Mouse (Mus musculus): ENCODE measurements around the gene Zfp61. TPM values are rescaled to one million over a fixed set of nuclear protein-coding genes. Genes with fewer than 3 reads are reported as not detected.
"Not testable (repeated sequence)": the region's sequence is repeated elsewhere in the genome, so short reads cannot be mapped to it uniquely, and the experiment has no call there.

Gene Zfp61
- total RNA-seq, 2 experiments from 2014 or later, result 0.77 to 1.2 TPM

DNA sequence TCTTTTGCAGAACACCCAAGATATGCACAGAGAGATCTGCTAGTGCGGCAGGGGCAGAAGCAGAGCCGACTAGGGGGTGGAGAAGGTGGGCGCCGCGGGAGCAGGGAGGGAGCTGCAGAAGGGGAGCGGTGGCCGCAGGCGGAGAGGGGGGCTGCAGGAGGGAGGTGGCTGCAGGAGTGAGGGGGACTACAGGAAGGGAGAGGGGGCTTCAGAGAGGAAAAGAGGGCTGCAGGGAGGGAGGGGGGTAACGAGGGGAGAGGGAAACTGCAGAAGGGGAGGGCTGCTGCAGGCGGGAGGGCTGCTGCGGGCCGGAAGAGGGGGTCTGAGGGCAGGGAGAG is 2.4 kb downstream of the Zfp61 start:
- ATAC-seq (replicated peaks; ENCODE audit: low FRiP score, poor library complexity, severe bottlenecking), result no peak

GRCm38 (mm10) chr7:24297361-24298095 is 3.5 kb downstream of the Zfp61 start:
- ATAC-seq (replicated peaks; ENCODE audit: low FRiP score, poor library complexity, severe bottlenecking), result no peak

GRCm38 (mm10) chr7:24296386-24296785 is 4.6 kb downstream of the Zfp61 start:
- ATAC-seq (replicated peaks; ENCODE audit: low FRiP score, poor library complexity, severe bottlenecking), result no peak

- no peak for ATAC-seq (replicated peaks; ENCODE audit: low FRiP score, poor library complexity, severe bottlenecking)
Observed at GRCm38 (mm10) chr7:24295376-24295775, 5.7 kb downstream of the Zfp61 start.

DNA sequence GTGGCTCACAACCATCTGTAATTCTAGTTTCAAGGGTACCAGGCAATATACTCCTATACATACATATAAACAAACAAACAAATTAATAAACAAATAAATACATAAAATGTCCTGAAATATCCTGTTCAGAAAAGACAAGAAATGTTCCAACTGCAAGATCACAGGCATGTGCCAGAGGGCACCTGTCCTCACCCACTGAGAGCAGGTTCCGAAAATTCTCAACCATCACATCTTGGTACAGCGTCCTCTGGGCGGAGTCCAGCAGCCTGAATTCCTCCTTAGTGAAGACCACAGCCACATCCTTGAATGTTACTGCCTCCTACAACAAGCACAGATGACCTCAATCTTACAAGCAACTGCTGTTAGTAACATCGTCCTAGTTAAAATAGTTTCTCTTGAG is 6.3 kb downstream of the Zfp61 start:
- no peak for ATAC-seq (replicated peaks; ENCODE audit: low FRiP score, poor library complexity, severe bottlenecking)

GRCm38 (mm10) chr7:24293061-24293851 is 7.8 kb downstream of the Zfp61 start:
- ATAC-seq (replicated peaks; ENCODE audit: low FRiP score, poor library complexity, severe bottlenecking), result no peak

DNA sequence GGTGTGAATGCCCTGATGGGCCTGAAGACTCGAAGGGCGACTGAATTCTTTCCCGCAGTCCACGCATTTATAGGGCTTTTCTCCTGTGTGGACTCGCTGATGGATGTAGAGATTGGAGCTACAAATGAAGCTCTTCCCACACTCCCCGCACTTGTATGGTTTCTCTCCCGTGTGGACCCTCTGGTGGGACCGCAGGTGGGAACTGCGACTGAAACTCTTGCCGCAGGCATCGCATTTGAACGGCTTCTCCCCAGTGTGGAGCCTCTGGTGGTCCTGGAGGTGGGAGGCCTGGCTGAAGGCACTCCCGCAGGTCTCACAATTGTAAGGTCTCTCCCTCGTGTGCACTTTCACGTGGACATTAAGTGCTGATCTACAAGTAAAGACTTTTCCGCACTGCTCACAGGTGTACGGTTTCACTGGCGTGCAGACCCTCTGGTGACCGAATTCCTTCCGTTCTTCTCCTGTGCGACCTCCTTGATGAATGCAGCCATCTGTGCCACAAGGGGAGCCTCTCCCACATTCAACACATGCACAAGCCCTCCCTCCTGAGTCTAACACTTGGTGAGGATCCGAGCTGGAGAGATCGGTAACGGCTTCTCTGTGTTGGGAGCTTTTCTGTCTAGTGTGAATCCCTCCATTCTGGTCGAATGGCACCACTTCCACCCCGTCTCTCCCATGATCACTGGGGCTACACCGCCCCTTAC is 9.5 kb downstream of the Zfp61 start:
- ATAC-seq (replicated peaks; ENCODE audit: low FRiP score, poor library complexity, severe bottlenecking), result no peak

- ATAC-seq (replicated peaks; ENCODE audit: low FRiP score, poor library complexity, severe bottlenecking), result no peak
Observed at GRCm38 (mm10) chr7:24290106-24290693, 10.8 kb downstream of the Zfp61 start.

DNA sequence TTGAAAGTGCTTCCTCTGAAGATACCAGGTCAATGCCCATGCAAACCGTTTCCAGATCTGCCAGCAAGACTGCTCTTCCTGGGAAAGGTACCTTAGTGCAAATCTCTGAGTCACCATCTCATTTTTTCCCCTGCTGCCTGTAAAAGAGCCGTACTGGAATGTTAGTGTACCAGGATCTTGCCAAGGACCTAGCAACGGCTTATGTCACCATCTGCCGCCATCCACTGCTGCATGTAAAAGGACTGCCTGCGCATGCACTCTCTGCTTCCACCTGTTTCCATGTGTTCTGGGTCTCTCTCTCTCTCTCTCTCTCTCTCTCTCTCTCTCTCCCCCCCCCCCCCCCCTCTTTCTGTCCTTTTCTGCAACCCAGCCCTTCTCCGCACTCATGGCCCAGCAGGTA is 12.5 kb downstream of the Zfp61 start:
- ATAC-seq (replicated peaks; ENCODE audit: low FRiP score, poor library complexity, severe bottlenecking), result no peak

DNA sequence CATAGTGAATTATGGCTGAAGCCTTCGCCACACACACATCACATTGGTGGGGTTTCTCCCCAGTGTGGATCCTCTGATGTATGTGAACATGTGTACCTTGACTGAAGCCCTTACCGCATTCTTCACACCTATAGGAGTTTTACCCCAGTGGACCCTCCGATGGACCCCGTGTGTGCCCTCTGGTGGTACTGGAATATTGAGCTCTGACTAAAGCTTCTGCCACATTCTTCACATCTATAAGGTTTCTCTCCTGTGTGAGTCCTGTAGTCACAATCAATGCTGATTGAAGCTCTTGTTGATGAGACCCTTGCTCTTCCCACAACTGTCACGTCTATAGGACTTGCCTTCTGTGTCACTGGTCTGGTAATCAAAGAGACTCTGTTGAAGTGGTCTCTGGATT is 13.4 kb downstream of the Zfp61 start:
- ATAC-seq (replicated peaks; ENCODE audit: low FRiP score, poor library complexity, severe bottlenecking), result no peak

- ATAC-seq (replicated peaks; ENCODE audit: low FRiP score, poor library complexity, severe bottlenecking), result no peak
Observed at GRCm38 (mm10) chr7:24286916-24287315, 14.1 kb downstream of the Zfp61 start.

DNA sequence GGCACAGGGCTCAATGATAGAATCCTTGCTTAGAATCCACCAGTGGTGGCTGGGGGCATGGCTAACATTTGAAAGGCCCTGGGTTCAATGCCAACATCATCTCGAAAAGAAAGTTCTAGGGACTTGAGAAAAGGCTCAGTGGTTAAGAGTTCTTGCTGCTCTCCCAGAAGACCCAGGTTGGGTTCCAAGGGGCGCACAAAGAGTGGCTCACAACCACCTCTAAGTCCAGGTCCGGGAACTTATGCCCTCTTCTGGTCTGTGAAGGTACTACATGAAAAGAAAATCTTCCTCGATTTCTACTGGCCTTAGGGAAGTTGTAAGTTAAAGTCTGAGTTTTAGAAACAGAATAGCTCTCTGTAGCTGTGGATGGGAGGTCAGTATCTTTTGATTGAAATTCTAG is 14.9 kb downstream of the Zfp61 start:
- no peak; the same call in 1 of the 2 replicates for ATAC-seq (replicated peaks; ENCODE audit: low FRiP score, poor library complexity, severe bottlenecking)

DNA sequence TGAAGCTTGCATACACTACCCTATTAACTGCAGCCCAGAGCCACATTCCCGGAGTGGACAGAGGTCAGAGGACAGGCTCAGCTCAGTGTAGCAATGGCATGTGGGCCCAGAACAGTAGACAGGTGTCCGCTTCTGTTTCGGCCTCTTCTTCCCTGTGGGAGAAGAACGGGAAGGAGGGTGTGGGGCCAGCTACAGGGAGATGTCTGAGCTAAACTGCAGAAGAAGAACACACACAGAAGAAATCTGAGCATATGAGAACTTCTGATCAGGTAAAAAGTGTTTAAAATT is 20.2 kb downstream of the Zfp61 start:
- ATAC-seq (replicated peaks; ENCODE audit: low FRiP score, poor library complexity, severe bottlenecking), result no peak

- ATAC-seq (replicated peaks; ENCODE audit: low FRiP score, poor library complexity, severe bottlenecking), result no peak
Observed at GRCm38 (mm10) chr7:24280031-24280857, 20.8 kb downstream of the Zfp61 start.

GRCm38 (mm10) chr7:24278771-24279170 is 22.3 kb downstream of the Zfp61 start:
- not testable (repeated sequence) for ATAC-seq (replicated peaks; ENCODE audit: low FRiP score, poor library complexity, severe bottlenecking)

GRCm38 (mm10) chr7:24274456-24274855 is 26.6 kb downstream of the Zfp61 start:
- no peak for ATAC-seq (replicated peaks; ENCODE audit: low FRiP score, poor library complexity, severe bottlenecking)

DNA sequence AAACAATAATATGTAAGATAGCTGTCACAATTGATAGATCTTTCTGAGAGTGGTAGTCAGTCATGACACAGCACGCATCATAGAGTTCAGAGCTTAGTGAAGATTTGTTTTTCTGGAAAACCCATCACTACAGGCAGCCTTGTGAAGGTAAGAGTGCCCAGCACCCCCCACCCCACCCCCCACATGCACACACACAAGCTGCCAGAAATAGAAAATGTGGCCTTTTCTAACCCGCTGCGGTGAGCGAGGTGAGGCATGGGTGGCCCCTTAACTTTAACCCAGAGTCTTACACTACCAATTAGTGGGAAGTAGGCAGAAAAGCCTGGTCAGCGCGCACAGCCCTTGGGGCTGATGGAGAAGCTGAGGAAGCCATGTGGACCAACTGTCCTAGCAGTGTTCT is 29.8 kb downstream of the Zfp61 start:
- no peak for ATAC-seq (replicated peaks; ENCODE audit: low FRiP score, poor library complexity, severe bottlenecking)

GRCm38 (mm10) chr7:24270288-24270672 is 30.8 kb downstream of the Zfp61 start, which contains the start of gene Zfp93:
Gene Zfp93, plus strand, starts transcription at chr7:24270420.
- no peak for ATAC-seq (replicated peaks; ENCODE audit: low FRiP score, poor library complexity, severe bottlenecking)

GRCm38 (mm10) chr7:24269667-24270287 is 31.3 kb downstream of the Zfp61 start:
- no peak for ATAC-seq (replicated peaks; ENCODE audit: low FRiP score, poor library complexity, severe bottlenecking)

All from erythroblast, adult 5-6 weeks (primary cell).